Mouse (Mus musculus) hindbrain, embryonic 13.5 days (tissue): ENCODE data around the gene AL607142.1. TPM values are rescaled to one million over a fixed set of nuclear protein-coding genes. Genes with fewer than 3 reads are reported as not detected.

Source experiments
- ATAC-seq: fragments of 200-750 bp; cut with Nextera tagmentation; 2 replicates; pipeline ENCODE4 v1.8.0; 2017; ENCODE audit warnings: moderate TSS enrichment; ENCODE audit not compliant: low FRiP score
- H3K27ac ChIP-seq: fragments of 300-500 bp; sonication (generic); 2 replicates; pipeline ENCODE4 v1.5.1; 2015; ENCODE audit warnings: inconsistent platforms, mild to moderate bottlenecking, moderate library complexity
- H3K27me3 ChIP-seq: fragments of 300-500 bp; sonication (generic); 2 replicates; pipeline ENCODE4 v1.6.1; 2015; ENCODE audit warnings: mild to moderate bottlenecking, inconsistent platforms
- H3K36me3 ChIP-seq: fragments of 300-500 bp; sonication (generic); 2 replicates; pipeline ENCODE4 v1.6.1; 2015; ENCODE audit warnings: mild to moderate bottlenecking, inconsistent platforms
- H3K4me1 ChIP-seq: fragments of 300-500 bp; sonication (generic); replicated peaks from 2 replicates; pipeline ENCODE4 v1.6.1; 2015; ENCODE audit warnings: inconsistent platforms
- H3K4me2 ChIP-seq: fragments of 300-500 bp; sonication (generic); 2 replicates; pipeline ENCODE4 v1.6.1; 2015; ENCODE audit warnings: inconsistent platforms, mild to moderate bottlenecking, moderate library complexity
- H3K4me3 ChIP-seq: fragments of 300-500 bp; sonication (generic); 2 replicates; pipeline ENCODE4 v1.5.1; 2015; ENCODE audit warnings: mild to moderate bottlenecking, inconsistent platforms
- H3K9ac ChIP-seq: fragments of 300-500 bp; sonication (generic); 2 replicates; pipeline ENCODE4 v1.6.1; 2015; ENCODE audit warnings: mild to moderate bottlenecking, inconsistent platforms
- H3K9me3 ChIP-seq: fragments of 300-500 bp; sonication (generic); 2 replicates; pipeline ENCODE4 v1.6.1; 2016; ENCODE audit warnings: inconsistent platforms
- WGBS: fragments of 180-500 bp; shearing (Covaris S2); methylation state at CpG from one replicate; pipeline ENCODE4 v1.1.7; 2015; 5-methylcytosine and 5-hydroxymethylcytosine counted together
- polyA plus RNA-seq: library from polyadenylated mRNA; unstranded; fragments of >200 nt; fragmentation: Nextera tagmentation; extraction: Ambion mirVana; gene quantifications from 2 replicates; pipeline ENCODE4 v1.2.1, GENCODE M21; 2015

The AL607142.1 gene
- polyA plus RNA-seq, 1 experiment from 2014 or later, result not detected

DNA sequence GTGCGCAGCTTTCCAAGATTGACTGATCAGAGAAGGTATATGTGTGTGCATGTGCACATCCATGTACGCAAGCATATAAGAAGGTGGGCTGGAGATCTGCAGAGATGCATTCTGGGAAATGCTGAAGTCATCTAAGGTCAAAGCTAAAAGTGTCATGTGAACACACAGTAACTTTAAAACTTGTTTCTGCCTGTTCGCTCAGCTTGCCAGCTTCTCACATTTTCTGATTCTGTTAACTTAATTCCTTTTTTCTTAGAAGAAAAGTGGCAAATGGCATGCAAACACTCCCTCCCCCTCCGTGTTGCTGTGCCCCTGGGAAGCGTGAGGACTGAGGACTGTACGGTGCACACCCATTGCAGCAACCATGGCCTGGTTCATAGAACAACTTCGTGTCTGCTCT, 22.3 kb upstream of the AL607142.1 start:
- WGBS, result 92% methylated on average over 7 of the region's 7 CpGs
- no peaks in the 10 kb centered on the region for H3K9me3 ChIP-seq
- ATAC-seq, result no peak

DNA sequence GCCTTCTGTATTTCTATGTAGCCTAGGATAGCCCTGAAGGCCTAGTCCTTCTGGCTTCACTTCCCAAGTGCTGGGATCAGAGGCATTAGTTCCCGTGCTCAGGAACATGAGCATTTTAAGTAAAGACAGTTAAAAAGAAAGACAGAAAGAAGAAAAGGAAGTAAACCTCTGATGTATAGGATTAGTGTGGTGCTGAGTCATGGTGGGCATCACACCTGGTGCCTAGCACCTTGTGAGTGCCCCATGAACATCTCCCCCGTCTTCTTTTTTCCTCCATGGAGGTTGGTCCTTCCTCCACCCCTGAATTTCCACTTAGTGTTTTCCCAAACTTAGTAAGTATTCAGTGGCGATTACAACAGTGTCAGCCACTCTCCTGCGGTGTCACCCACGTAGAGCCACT, 20.2 kb upstream of the AL607142.1 start:
- no peaks in the 10 kb centered on the region for H3K36me3 ChIP-seq
- no peak overlapping the region for H3K4me2 ChIP-seq
- H3K27ac ChIP-seq, result no peak overlapping the region
- no peaks in the 10 kb centered on the region; the same call in 1 of the 2 replicates for H3K4me1 ChIP-seq
- ATAC-seq, result no peak
- no peak overlapping the region for H3K4me3 ChIP-seq
- 85% methylated on average over 5 of the region's 5 CpGs for WGBS
- H3K9ac ChIP-seq, result no peak overlapping the region
- no peaks in the 10 kb centered on the region for H3K9me3 ChIP-seq
- H3K27me3 ChIP-seq, result no peaks in the 10 kb centered on the region

More for the DNA sequence above, 22.3 kb upstream of the AL607142.1 start:
- Histone ChIP-seq H3K27me3 (peaks cover 9% of the 10 kb centered on the region; the same call in 1 of the 2 replicates), H3K4me2 (no peak overlapping the region), H3K4me1 (no peaks in the 10 kb centered on the region; the same call in 1 of the 2 replicates), H3K9ac (no peak overlapping the region), H3K36me3 (no peaks in the 10 kb centered on the region), H3K4me3 (no peak overlapping the region), H3K27ac (no peak overlapping the region)

DNA sequence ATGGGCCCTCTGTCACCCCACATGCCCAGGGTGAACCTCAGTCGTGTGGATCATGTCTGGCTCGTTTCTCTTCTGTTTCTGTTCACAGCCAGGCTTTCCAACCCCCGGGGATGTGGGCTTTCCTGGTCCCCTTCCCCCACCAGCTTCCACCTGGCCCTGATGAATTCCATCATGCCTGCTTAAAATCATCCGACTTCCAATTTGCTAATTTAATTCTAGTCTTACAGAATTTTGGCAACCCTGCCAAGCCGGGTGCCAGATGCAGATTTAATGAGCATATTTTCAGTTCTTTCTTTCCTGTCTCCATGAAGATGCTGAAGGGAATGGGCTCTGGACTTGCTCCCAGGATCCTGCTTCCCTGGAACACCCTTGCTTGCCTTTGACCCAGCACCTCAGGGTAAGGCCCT, 19.7 kb upstream of the AL607142.1 start:
- Histone ChIP-seq H3K4me2 (no peak overlapping the region), H3K9ac (no peak overlapping the region), H3K27me3 (no peaks in the 10 kb centered on the region), H3K4me1 (no peaks in the 10 kb centered on the region; the same call in 1 of the 2 replicates), H3K4me3 (no peak overlapping the region), H3K9me3 (no peaks in the 10 kb centered on the region), H3K36me3 (no peaks in the 10 kb centered on the region), H3K27ac (no peak overlapping the region)
- 63% methylated on average over 5 of the region's 5 CpGs for WGBS
- no peak for ATAC-seq

- no peaks in the 10 kb centered on the region for H3K36me3 ChIP-seq
- ATAC-seq, result no peak
- H3K4me1 ChIP-seq, result no peaks in the 10 kb centered on the region; the same call in 1 of the 2 replicates
- no peak overlapping the region for H3K4me2 ChIP-seq
- no peak overlapping the region for H3K27ac ChIP-seq
- H3K27me3 ChIP-seq, result no peaks in the 10 kb centered on the region
- H3K9me3 ChIP-seq, result no peaks in the 10 kb centered on the region
- WGBS, result 90% methylated on average over 7 of the region's 7 CpGs
- H3K4me3 ChIP-seq, result no peak overlapping the region
- no peak overlapping the region for H3K9ac ChIP-seq
These were observed 18.9 kb upstream of the AL607142.1 start for GRCm38 (mm10) chr4:120045871-120046270.

GRCm38 (mm10) chr4:120047060-120047459, 17.7 kb upstream of the AL607142.1 start:
- H3K9me3 ChIP-seq, result no peaks in the 10 kb centered on the region
- no peaks in the 10 kb centered on the region for H3K27me3 ChIP-seq
- no peak overlapping the region for H3K4me3 ChIP-seq
- H3K9ac ChIP-seq, result no peak overlapping the region
- WGBS, result 36% methylated on average over 4 of the region's 4 CpGs
- no peaks in the 10 kb centered on the region for H3K36me3 ChIP-seq
- no peak overlapping the region for H3K4me2 ChIP-seq
- no peak for ATAC-seq
- no peak overlapping the region for H3K27ac ChIP-seq
- H3K4me1 ChIP-seq, result no peaks in the 10 kb centered on the region; the same call in 1 of the 2 replicates

GRCm38 (mm10) chr4:120048274-120048673, 16.5 kb upstream of the AL607142.1 start:
- H3K9me3 ChIP-seq, result no peaks in the 10 kb centered on the region
- no peak overlapping the region for H3K4me2 ChIP-seq
- no peak overlapping the region for H3K4me3 ChIP-seq
- no peak overlapping the region for H3K9ac ChIP-seq
- ATAC-seq, result no peak
- no peaks in the 10 kb centered on the region for H3K36me3 ChIP-seq
- H3K27ac ChIP-seq, result no peak overlapping the region
- H3K27me3 ChIP-seq, result no peaks in the 10 kb centered on the region
- 78% methylated on average over 4 of the region's 4 CpGs for WGBS
- H3K4me1 ChIP-seq, result no peaks in the 10 kb centered on the region; the same call in 1 of the 2 replicates

DNA sequence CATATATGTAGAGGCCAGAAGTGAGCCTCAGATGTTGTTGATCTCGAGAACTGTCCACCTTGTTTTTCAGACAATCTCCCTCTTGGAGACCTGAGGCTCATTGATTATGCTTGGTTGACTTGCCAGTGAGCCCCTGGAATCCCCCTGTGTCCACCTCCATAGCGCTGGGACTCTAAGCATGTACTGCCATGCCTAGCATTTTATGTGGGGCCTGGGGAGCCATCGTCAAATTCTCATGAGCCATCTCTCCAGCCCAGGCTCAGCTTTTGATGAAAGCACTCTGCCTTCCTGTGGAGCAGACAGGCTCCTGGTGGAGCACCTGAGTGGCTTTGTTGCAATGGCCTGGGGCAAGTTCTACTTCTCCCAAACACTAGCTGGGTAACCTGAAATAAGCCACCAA, 14.9 kb upstream of the AL607142.1 start:
- no peak for ATAC-seq
- 88% methylated on average over 3 of the region's 3 CpGs for WGBS

DNA sequence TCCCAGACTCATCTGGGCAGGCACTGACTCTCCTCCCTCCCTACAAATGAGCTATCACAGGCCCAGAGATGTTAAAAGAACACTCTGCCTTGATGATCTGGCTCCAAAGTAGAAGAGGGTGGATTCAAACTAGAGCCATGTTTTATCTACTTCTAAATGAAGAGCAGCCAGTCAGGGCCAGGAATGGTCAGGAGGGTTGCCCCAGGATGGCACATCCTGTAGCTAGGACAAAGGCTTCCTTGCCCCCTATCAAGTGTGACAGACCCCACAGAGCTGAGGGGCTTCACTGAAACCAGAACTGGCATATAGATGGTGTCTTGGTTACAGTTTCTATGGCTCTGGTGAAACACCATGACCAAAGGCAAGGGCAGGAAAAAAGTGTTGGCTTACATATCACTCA, 12.3 kb upstream of the AL607142.1 start:
- no peaks in the 10 kb centered on the region for H3K36me3 ChIP-seq
- no peak for ATAC-seq
- H3K27ac ChIP-seq, result no peak overlapping the region
- H3K4me1 ChIP-seq, result no peaks in the 10 kb centered on the region
- no peak overlapping the region for H3K4me3 ChIP-seq
- no peaks in the 10 kb centered on the region for H3K27me3 ChIP-seq
- no peak overlapping the region for H3K4me2 ChIP-seq
- no peaks in the 10 kb centered on the region for H3K9me3 ChIP-seq
- H3K9ac ChIP-seq, result no peak overlapping the region

More for the DNA sequence above, 14.9 kb upstream of the AL607142.1 start:
- H3K27ac ChIP-seq, result no peak overlapping the region
- no peaks in the 10 kb centered on the region; the same call in 1 of the 2 replicates for H3K4me1 ChIP-seq
- no peaks in the 10 kb centered on the region for H3K27me3 ChIP-seq
- H3K9me3 ChIP-seq, result no peaks in the 10 kb centered on the region
- no peaks in the 10 kb centered on the region for H3K36me3 ChIP-seq
- H3K9ac ChIP-seq, result no peak overlapping the region
- H3K4me2 ChIP-seq, result no peak overlapping the region
- no peak overlapping the region for H3K4me3 ChIP-seq

- Histone ChIP-seq H3K4me2 (no peak overlapping the region), H3K9ac (no peak overlapping the region), H3K4me3 (no peak overlapping the region), H3K36me3 (no peaks in the 10 kb centered on the region), H3K4me1 (no peaks in the 10 kb centered on the region), H3K9me3 (no peaks in the 10 kb centered on the region), H3K27ac (no peak overlapping the region), H3K27me3 (no peaks in the 10 kb centered on the region)
- no peak for ATAC-seq
- 92% methylated on average over 11 of the region's 11 CpGs for WGBS
These were observed 11.5 kb upstream of the AL607142.1 start for GRCm38 (mm10) chr4:120053026-120054005.

- H3K4me3 ChIP-seq, result no peak overlapping the region
- no peaks in the 10 kb centered on the region for H3K36me3 ChIP-seq
- 73% methylated on average over 9 of the region's 9 CpGs for WGBS
- no peaks in the 10 kb centered on the region for H3K27me3 ChIP-seq
- no peaks in the 10 kb centered on the region for H3K4me1 ChIP-seq
- no peak overlapping the region for H3K27ac ChIP-seq
- H3K9me3 ChIP-seq, result no peaks in the 10 kb centered on the region
- H3K4me2 ChIP-seq, result no peak overlapping the region
- ATAC-seq, result no peak
- H3K9ac ChIP-seq, result no peak overlapping the region
These were observed 10.7 kb upstream of the AL607142.1 start for GRCm38 (mm10) chr4:120054145-120054544.

DNA sequence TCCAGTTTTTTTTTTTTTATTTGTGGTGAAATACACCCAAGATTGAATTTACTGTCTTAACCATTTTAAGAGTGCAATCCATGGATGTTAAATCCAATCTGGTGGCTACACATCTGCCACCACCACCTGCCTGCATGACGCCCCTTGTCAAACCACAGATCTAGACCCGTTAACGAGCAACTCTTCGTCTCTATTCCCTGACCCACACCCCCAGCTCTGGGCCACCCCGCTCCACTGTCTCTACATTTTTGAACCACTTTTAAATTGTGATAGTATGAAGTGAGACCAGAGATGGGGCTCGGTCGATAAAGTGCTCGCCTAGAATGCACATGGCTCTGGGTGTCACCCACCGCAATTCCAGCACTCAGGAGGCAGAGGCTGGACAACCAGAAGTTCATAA, 8.3 kb upstream of the AL607142.1 start:
- Histone ChIP-seq H3K4me1 (no peaks in the 10 kb centered on the region), H3K9me3 (no peaks in the 10 kb centered on the region), H3K27me3 (no peaks in the 10 kb centered on the region), H3K9ac (no peak overlapping the region), H3K4me3 (no peak overlapping the region), H3K4me2 (no peak overlapping the region), H3K36me3 (no peaks in the 10 kb centered on the region), H3K27ac (no peak overlapping the region)
- no peak for ATAC-seq
- WGBS, result 91% methylated on average over 9 of the region's 9 CpGs

GRCm38 (mm10) chr4:120057529-120057928, 7.3 kb upstream of the AL607142.1 start:
- Histone ChIP-seq H3K4me2 (no peak overlapping the region), H3K27ac (no peak overlapping the region), H3K4me1 (no peaks in the 10 kb centered on the region), H3K27me3 (no peaks in the 10 kb centered on the region), H3K9me3 (no peaks in the 10 kb centered on the region), H3K9ac (no peak overlapping the region), H3K4me3 (no peak overlapping the region), H3K36me3 (no peaks in the 10 kb centered on the region)
- no peak for ATAC-seq
- WGBS, result 82% methylated on average over 8 of the region's 8 CpGs

- no peak overlapping the region for H3K4me3 ChIP-seq
- no peak overlapping the region for H3K27ac ChIP-seq
- H3K4me2 ChIP-seq, result no peak overlapping the region
- H3K9me3 ChIP-seq, result no peaks in the 10 kb centered on the region
- ATAC-seq, result no peak
- no peaks in the 10 kb centered on the region for H3K27me3 ChIP-seq
- no peaks in the 10 kb centered on the region for H3K4me1 ChIP-seq
- no peak overlapping the region for H3K9ac ChIP-seq
- WGBS, result 87% methylated on average over 3 of the region's 3 CpGs
- no peaks in the 10 kb centered on the region for H3K36me3 ChIP-seq
These were observed 6.6 kb upstream of the AL607142.1 start for GRCm38 (mm10) chr4:120058157-120058556.
